Mouse (Mus musculus): Measurements from ENCODE around the gene Lmo3.

DNA sequence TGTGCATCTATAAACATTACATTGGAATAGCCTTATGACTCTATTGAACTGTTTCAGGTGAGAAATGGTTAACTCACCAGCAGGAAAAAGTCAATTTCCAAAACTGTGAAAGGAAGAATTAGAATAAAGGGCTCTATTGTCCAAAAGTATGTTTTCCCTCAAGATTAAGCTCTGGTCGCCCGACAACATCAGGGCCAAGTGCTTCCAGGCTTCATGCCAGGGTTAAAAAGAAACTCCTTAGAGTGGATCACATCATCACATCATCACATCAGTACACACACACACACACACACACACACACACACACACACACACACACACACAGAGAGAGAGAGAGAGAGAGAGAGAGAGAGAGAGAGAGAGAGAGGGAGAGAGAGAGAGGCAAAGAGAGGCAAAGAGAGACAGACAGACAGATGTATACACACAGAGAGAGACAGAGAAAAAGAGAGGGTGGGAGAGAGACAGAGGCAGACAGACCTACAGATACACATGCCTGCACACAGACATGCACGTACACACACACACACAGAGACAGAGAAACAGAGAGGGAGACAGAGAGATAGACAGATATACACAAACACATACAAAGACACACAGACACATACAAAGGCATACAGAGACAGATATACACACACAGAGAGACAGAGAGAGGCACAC is 255.9 kb downstream of the Lmo3 start:
- TF ChIP-seq CTCF (IDR thresholded peaks at IDR 0.05; ENCODE audit: insufficient read depth, low read depth, low read length) = no peak
- no peak for TF ChIP-seq POLR2A (IDR thresholded peaks at IDR 0.05; ENCODE audit: insufficient read depth, low read depth, low read length)

Measured in olfactory bulb, adult 2 months (tissue).